Mouse (Mus musculus) brain, embryonic 18.5 days (tissue): ENCODE measurements around the gene Vmn1r127.
"Not testable (repeated sequence)": the region's sequence is repeated elsewhere in the genome, so short reads cannot be mapped to it uniquely, and the experiment has no call there.

Experiments
- DNase-seq: peaks from one replicate; pipeline ENCODE4 v3.0.0-alpha.2; 2012; ENCODE audit warnings: low read depth, low spot score

Vmn1r127 gene

DNA sequence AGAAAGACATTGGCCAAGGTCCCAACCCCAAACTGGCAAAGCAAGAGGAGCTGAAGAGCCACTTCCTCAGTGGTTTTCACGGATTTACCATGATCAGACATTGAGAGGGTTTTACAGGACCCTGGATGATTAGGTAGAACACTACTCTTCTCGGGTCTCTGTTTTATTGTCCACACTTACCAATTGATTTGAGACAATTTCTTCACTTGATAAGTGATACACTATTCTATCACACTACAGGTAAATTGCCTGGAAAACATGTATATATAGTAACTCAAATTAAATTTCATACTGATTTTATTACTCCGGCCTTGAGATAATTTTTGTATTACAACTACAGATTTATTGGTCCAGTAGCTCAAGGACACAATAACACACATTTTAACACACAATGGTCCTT is at the start of gene Vmn1r127:
Gene Vmn1r127, minus strand, starts transcription at position 101 of the 400 bp plus-strand sequence.
- not testable (repeated sequence) for DNase-seq

GRCm38 (mm10) chr7:21361191-21361590 is 41.5 kb upstream of the Vmn1r127 start, which contains the start of gene Vmn1r129:
Vmn1r129 (minus strand) TSS chr7:21361291.
- not testable (repeated sequence) for DNase-seq

- DNase-seq: not testable (repeated sequence)
Measured at GRCm38 (mm10) chr7:21349073-21349472, 29.4 kb upstream of the Vmn1r127 start, which contains the start of gene Vmn1r128. Vmn1r128 (plus strand) TSS chr7:21349373.

DNA sequence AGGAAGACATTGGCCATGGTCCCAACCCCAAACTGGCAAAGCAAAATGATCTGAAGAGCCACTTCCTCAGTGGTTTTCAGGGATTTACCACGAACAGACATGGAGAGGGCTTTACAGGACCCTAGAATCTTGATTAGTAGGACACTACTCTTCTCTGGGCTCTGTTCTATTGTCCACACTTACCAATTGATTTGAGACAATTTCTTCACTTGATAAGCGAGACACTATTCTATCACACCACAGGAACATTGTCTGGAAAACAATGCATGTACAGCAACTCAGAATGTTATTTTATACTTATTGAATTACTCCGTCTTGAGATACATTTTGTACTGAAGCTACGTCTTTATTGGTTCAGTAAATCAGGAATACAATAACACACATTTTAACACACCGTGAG is 18.3 kb downstream of the Vmn1r127 start, which contains the start of gene Vmn1r126:
Gene Vmn1r126, minus strand, starts transcription at position 101 of the 400 bp plus-strand sequence.
- DNase-seq: not testable (repeated sequence)

GRCm38 (mm10) chr7:21271879-21272278 is 47.8 kb downstream of the Vmn1r127 start, which contains the start of gene Vmn1r125:
Vmn1r125 (plus strand) TSS chr7:21272179.
- DNase-seq: not testable (repeated sequence)
